Mouse (Mus musculus): ENCODE results near the gene Zfp518b.

- TF ChIP-seq POLR2A (IDR thresholded peaks at IDR 0.05; ENCODE audit: borderline replicate concordance, low read depth, low read length) (no peak), CTCF (IDR thresholded peaks at IDR 0.05; ENCODE audit: low read depth, low read length) (no peak)
Measured at GRCm38 (mm10) chr5:38698466-38698865, 13.8 kb upstream of the Zfp518b start.
